Mouse (Mus musculus) forebrain, embryonic 14.5 days (tissue): ENCODE data around the gene Tmem119. TPM values are rescaled to one million over a fixed set of nuclear protein-coding genes. Genes with fewer than 3 reads are reported as not detected.
A peak's percentile ranks its signal among the peaks of the same experiment; 100 is the strongest.

ENCODE experiments used
- ATAC-seq: fragments of 200-750 bp; cut with Nextera tagmentation; 2 replicates; pipeline ENCODE4 v1.8.0; 2017; ENCODE audit warnings: mild to moderate bottlenecking, moderate library complexity
- DNase-seq: peaks from one replicate; pipeline ENCODE4 v3.0.0-alpha.2; 2015; ENCODE audit warnings: low spot score
- H3K27ac ChIP-seq: fragments of 300-500 bp; sonication (generic); 2 replicates; pipeline ENCODE4 v1.5.1; 2014; ENCODE audit warnings: low read depth, mild to moderate bottlenecking, control low read depth, low read length, moderate library complexity
- H3K27me3 ChIP-seq: fragments of 300-500 bp; sonication (generic); replicated peaks from 2 replicates; pipeline ENCODE4 v1.6.1; 2014; ENCODE audit warnings: low read length, control low read depth, mixed read lengths; ENCODE audit not compliant: control insufficient read depth, insufficient read depth
- H3K36me3 ChIP-seq: fragments of 300-500 bp; sonication (generic); 2 replicates; pipeline ENCODE4 v1.6.1; 2014; ENCODE audit warnings: low read length, control low read depth; ENCODE audit not compliant: control insufficient read depth, insufficient read depth
- H3K4me1 ChIP-seq: fragments of 300-500 bp; sonication (generic); 2 replicates; pipeline ENCODE4 v1.6.1; 2014; ENCODE audit warnings: antibody characterized with exemption, low read length, control low read depth; ENCODE audit not compliant: control insufficient read depth, insufficient read depth
- H3K4me2 ChIP-seq: fragments of 300-500 bp; sonication (generic); 2 replicates; pipeline ENCODE4 v1.6.1; 2014; ENCODE audit warnings: mild to moderate bottlenecking, control low read depth, low read length
- H3K4me3 ChIP-seq: fragments of 300-500 bp; sonication (generic); 2 replicates; pipeline ENCODE4 v1.5.1; 2014; ENCODE audit warnings: low read depth, low read length, control low read depth
- H3K9ac ChIP-seq: fragments of 300-500 bp; sonication (generic); 2 replicates; pipeline ENCODE4 v1.6.1; 2014; ENCODE audit warnings: mild to moderate bottlenecking, low read length, control low read depth, moderate library complexity
- H3K9me3 ChIP-seq: fragments of 300-500 bp; sonication (generic); replicated peaks from 2 replicates; pipeline ENCODE4 v1.6.1; 2016; ENCODE audit warnings: low read length, control low read depth, mixed read lengths; ENCODE audit not compliant: control insufficient read depth
- WGBS: fragments of 180-500 bp; shearing (Covaris S2); extraction: QIAGEN DNeasy Blood & Tissue Kit; methylation state at CpG from one replicate; pipeline ENCODE4 v1.1.7; 2014; 5-methylcytosine and 5-hydroxymethylcytosine counted together
- polyA plus RNA-seq: library from polyadenylated mRNA; unstranded; fragments of >200 nt; fragmentation: Nextera tagmentation; extraction: Ambion mirVana; gene quantifications from 2 replicates; pipeline ENCODE4 v1.2.1, GENCODE M21; 2014

Tmem119 gene
- 3.3 and 4.0 TPM in 2 replicates for polyA plus RNA-seq

GRCm38 (mm10) chr5:113800280-113800679 is at the start of gene Tmem119:
TSS of gene Tmem119 (minus strand) at chr5:113800516.
- ATAC-seq (peak; percentile 78), DNase-seq (peak; percentile 70)
- no peak within 1 kb of the TSS for H3K27ac ChIP-seq
- no peaks in the 10 kb centered on the region for H3K9me3 ChIP-seq
- no peaks in the 10 kb centered on the region for H3K36me3 ChIP-seq
- no peak within 1 kb of the TSS for H3K4me3 ChIP-seq
- H3K4me2 ChIP-seq: no peak within 1 kb of the TSS
- H3K9ac ChIP-seq: 0 out of 2 replicates have a peak within 1 kb of the TSS, but pooled peaks have one; percentile 21
- no peaks in the 10 kb centered on the region; the same call in 1 of the 2 replicates for H3K27me3 ChIP-seq
- 3% methylated on average over 11 of the region's 11 CpGs for WGBS
- no peaks in the 10 kb centered on the region; the same call in 1 of the 2 replicates for H3K4me1 ChIP-seq

DNA sequence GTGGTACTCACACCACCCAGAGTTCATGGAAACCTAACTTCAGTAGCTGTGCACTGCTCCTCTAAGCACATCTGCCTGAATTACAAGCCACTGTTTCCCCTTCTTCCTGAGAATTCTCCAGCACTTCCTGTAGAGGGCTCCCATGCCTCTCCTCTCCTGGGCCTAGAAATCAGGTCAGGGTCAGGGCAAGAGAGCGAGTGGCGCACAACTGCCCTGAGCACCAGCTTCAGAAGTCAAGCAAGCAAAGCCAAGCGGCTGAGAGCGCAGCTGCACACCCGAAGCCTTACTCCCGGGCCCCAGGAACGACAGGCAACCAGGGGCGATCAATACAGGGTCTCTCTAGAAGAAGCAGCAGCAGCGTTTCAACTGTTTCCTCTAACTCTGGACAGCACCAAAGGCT is 47.3 kb upstream of the Tmem119 start:
- Histone ChIP-seq H3K9me3 (no peaks in the 10 kb centered on the region), H3K9ac (no peak overlapping the region), H3K36me3 (peaks cover 90% of the 10 kb centered on the region), H3K4me1 (no peaks in the 10 kb centered on the region), H3K27ac (no peak overlapping the region), H3K4me2 (no peak overlapping the region), H3K27me3 (no peaks in the 10 kb centered on the region), H3K4me3 (no peak overlapping the region)
- no peak for ATAC-seq
- WGBS: 89% methylated on average over 9 of the region's 9 CpGs
- DNase-seq: no peak

DNA sequence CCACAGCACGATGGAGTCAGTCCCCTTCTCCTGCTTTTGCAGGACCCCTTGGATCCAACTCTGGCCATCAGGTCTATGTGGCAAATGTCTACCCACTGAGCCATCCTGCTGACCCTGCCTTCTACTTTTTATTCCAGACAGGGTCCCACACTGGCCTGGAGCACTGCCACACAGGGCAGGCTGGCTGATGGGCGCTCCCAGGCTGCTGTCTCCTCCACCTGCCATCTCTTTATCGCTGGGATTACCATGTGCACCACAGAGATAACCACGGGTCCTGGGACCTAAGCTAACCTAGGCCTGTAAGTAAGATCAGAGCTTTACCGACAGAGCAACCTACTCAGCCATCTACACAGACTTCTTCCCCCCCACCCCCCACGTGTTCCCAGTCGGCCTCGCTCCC is 46.3 kb upstream of the Tmem119 start:
- no peak for ATAC-seq
- no peak overlapping the region for H3K4me3 ChIP-seq
- H3K27me3 ChIP-seq: no peaks in the 10 kb centered on the region
- no peak for DNase-seq
- H3K4me2 ChIP-seq: no peak overlapping the region
- no peaks in the 10 kb centered on the region for H3K4me1 ChIP-seq
- no peak overlapping the region for H3K9ac ChIP-seq
- no peak overlapping the region for H3K27ac ChIP-seq
- peaks cover 96% of the 10 kb centered on the region for H3K36me3 ChIP-seq
- no peaks in the 10 kb centered on the region for H3K9me3 ChIP-seq
- 90% methylated on average over 8 of the region's 8 CpGs for WGBS

DNA sequence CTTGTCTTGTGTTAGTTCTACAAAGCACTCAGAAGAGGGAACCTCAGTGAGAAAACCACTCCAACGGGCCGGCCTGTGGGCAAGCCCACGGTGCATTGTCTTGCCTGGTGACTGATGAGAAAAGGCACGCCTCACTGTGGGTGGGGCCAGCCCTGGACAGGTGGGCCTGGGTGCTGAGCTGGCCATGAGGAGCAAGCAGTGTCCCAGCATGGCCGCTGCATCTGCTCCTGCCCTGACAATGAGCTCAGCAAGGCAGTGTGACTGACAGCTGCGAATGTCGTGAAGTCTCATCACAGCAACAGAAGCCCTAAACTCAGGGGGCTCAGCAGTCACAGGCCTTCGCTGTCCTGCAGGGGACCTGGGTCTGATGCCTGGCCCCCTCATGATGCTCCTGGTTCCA is 45.3 kb upstream of the Tmem119 start:
- no peaks in the 10 kb centered on the region for H3K27me3 ChIP-seq
- no peak overlapping the region for H3K4me2 ChIP-seq
- no peak for ATAC-seq
- no peak for DNase-seq
- peaks cover 93% of the 10 kb centered on the region for H3K36me3 ChIP-seq
- H3K27ac ChIP-seq: no peak overlapping the region
- no peak overlapping the region for H3K4me3 ChIP-seq
- no peak overlapping the region for H3K9ac ChIP-seq
- WGBS: 94% methylated on average over 8 of the region's 8 CpGs
- no peaks in the 10 kb centered on the region for H3K9me3 ChIP-seq
- H3K4me1 ChIP-seq: no peaks in the 10 kb centered on the region

- ATAC-seq (0 out of 2 replicates have a peak, but pooled peaks have one; percentile 37), DNase-seq (peak; percentile 63)
- Histone ChIP-seq H3K36me3 (peaks cover 89% of the 10 kb centered on the region), H3K9ac (no peak overlapping the region), H3K4me3 (no peak overlapping the region), H3K4me2 (no peak overlapping the region), H3K9me3 (no peaks in the 10 kb centered on the region), H3K4me1 (no peaks in the 10 kb centered on the region), H3K27ac (no peak overlapping the region), H3K27me3 (no peaks in the 10 kb centered on the region)
- WGBS: 76% methylated on average over 7 of the region's 7 CpGs
Observed at GRCm38 (mm10) chr5:113844721-113845120, 44.4 kb upstream of the Tmem119 start.

GRCm38 (mm10) chr5:113844106-113844505 is 43.8 kb upstream of the Tmem119 start:
- ATAC-seq (no peak), DNase-seq (no peak)
- H3K27me3 ChIP-seq: no peaks in the 10 kb centered on the region
- no peak overlapping the region for H3K4me3 ChIP-seq
- H3K9ac ChIP-seq: no peak overlapping the region
- 86% methylated on average over 15 of the region's 15 CpGs for WGBS
- no peak overlapping the region for H3K4me2 ChIP-seq
- H3K4me1 ChIP-seq: no peaks in the 10 kb centered on the region
- peaks cover 84% of the 10 kb centered on the region for H3K36me3 ChIP-seq
- H3K9me3 ChIP-seq: no peaks in the 10 kb centered on the region
- no peak overlapping the region for H3K27ac ChIP-seq

DNA sequence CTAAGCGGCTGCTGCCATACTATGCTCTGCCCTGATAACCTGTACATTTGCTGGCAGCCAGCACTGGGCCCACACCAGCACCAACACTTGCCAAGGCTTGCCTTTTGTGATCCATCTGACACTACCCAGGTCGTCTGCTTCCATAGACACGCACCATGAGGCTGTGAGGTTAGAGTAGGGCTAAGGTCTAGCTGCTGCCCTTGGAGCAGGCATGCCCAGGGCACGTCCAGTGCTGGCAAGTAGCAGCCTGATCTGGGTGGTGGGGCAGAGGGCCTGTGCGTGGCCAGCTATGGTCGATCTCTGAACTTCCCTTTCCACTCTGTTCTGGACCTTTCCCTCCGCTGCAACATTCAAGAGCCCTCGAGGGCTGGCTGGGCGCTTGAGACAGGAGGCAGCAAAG is 42.6 kb upstream of the Tmem119 start:
- H3K36me3 ChIP-seq: peaks cover 73% of the 10 kb centered on the region
- no peak overlapping the region for H3K4me3 ChIP-seq
- no peaks in the 10 kb centered on the region for H3K9me3 ChIP-seq
- DNase-seq (no peak), ATAC-seq (no peak)
- no peak overlapping the region for H3K27ac ChIP-seq
- H3K4me2 ChIP-seq: no peak overlapping the region
- 94% methylated on average over 9 of the region's 9 CpGs for WGBS
- H3K27me3 ChIP-seq: no peaks in the 10 kb centered on the region
- no peak overlapping the region for H3K9ac ChIP-seq
- H3K4me1 ChIP-seq: no peaks in the 10 kb centered on the region

DNA sequence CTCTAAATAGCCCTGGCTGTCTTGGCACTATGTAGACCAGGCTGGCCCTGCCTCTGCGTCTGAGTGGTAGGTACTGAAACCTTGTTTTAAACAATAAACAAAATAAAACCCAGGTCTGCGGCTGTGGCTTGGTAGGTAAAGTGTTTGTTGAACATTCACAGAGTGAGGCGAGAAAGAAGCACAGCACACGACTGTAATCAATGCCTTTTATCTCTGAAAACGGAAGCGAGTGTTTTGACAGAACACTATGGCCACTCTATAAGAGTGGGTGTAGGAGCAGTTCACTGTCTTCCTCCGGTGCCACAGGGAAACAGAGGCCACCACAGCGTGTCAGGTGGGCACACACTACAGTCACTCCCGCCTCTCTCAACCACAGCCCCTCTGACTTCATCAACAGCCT is 41.9 kb upstream of the Tmem119 start:
- WGBS: 90% methylated on average over 9 of the region's 9 CpGs
- Histone ChIP-seq H3K9ac (no peak overlapping the region), H3K27ac (no peak overlapping the region), H3K9me3 (no peaks in the 10 kb centered on the region), H3K4me3 (no peak overlapping the region), H3K4me1 (no peaks in the 10 kb centered on the region), H3K27me3 (no peaks in the 10 kb centered on the region), H3K4me2 (no peak overlapping the region), H3K36me3 (peaks cover 67% of the 10 kb centered on the region)
- no peak for ATAC-seq
- DNase-seq: no peak

DNA sequence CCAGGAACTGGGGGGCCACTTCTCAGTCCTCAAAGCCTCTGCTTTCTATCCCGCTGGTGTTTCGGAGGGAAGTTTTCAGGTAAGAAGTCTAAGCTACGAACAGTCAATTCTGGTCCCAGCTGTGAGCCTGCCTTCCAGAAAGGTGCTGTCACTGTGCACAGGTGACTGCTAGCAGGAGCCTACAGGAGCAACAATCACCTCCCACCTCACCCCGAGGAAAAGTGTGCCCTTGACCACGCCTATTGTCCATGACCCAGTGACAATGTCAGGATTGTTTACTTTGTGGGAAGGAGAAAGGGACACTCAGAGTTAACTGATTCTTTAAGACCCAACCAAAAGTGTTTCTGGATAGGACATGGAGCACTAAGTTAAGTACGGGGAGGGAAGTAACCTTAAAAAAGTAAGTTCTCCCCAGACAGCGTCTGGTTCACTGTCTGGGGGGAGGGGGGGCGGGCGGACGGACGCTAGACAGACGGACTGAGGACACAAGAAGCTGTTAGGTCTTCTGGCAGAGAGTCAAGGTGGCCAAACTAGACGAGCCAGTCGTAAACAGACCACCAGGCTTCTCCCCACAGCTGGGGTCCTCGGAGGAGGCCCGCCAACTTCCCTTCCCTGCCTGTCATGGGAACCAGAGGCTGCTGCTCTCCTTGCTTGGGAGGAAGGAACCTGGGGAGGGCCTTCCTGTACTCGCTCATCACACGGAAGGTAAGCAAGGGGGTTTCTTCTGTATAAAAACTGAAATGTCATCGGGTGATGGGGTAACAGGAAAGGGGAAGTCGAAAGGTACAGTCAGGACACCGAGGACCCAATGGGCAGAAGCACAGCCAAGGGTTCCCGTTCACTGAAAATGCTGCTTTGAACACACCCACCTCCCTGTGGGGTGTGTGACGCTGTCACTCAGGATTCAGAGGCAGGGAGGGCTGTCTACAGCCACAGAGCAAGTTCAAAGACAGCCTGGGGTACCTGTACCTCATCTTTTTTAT is 41.2 kb upstream of the Tmem119 start:
- no peak overlapping the region for H3K4me3 ChIP-seq
- H3K9ac ChIP-seq: no peak overlapping the region
- DNase-seq (no peak), ATAC-seq (no peak)
- no peaks in the 10 kb centered on the region for H3K4me1 ChIP-seq
- no peaks in the 10 kb centered on the region for H3K9me3 ChIP-seq
- no peak overlapping the region for H3K4me2 ChIP-seq
- WGBS: 86% methylated on average over 23 of the region's 23 CpGs
- H3K27ac ChIP-seq: no peak overlapping the region
- no peaks in the 10 kb centered on the region for H3K27me3 ChIP-seq
- H3K36me3 ChIP-seq: peaks cover 60% of the 10 kb centered on the region
